Mouse (Mus musculus) embryonic fibroblast, embryonic 13.5 days (primary cell): Measurements from ENCODE around the gene Arcn1.

Experiments
- CTCF ChIP-seq: IDR thresholded peaks from 2 replicates; pipeline ENCODE4 v1.5.1; 2011; ENCODE audit warnings: mild to moderate bottlenecking, control low read depth, low read length, moderate library complexity, borderline replicate concordance; ENCODE audit not compliant: insufficient read depth
- POLR2A ChIP-seq: IDR thresholded peaks from 2 replicates; pipeline ENCODE4 v1.6.1; 2011; ENCODE audit warnings: low read depth, mild to moderate bottlenecking, control low read depth, low read length, moderate library complexity

GRCm38 (mm10) chr9:44736301-44736700 lies 31.3 kb downstream of the Arcn1 start:
- TF ChIP-seq POLR2A (no peak), CTCF (no peak)
